Mouse (Mus musculus): ENCODE measurements around the gene Dtnb.

The Dtnb gene

GRCm38 (mm10) chr12:3827771-3828170, 255.6 kb downstream of the Dtnb start:
- DNase-seq (ENCODE audit: extremely low read depth, low read depth, low spot score) = no peak
